Mouse (Mus musculus): ENCODE results near the gene Nop53. TPM values are rescaled to one million over a fixed set of nuclear protein-coding genes. Genes with fewer than 3 reads are reported as not detected.
A peak's percentile ranks its signal among the peaks of the same experiment; 100 is the strongest.

The Nop53 gene
- polyA plus RNA-seq, 1 experiment from 2014 or later = 196 TPM

DNA sequence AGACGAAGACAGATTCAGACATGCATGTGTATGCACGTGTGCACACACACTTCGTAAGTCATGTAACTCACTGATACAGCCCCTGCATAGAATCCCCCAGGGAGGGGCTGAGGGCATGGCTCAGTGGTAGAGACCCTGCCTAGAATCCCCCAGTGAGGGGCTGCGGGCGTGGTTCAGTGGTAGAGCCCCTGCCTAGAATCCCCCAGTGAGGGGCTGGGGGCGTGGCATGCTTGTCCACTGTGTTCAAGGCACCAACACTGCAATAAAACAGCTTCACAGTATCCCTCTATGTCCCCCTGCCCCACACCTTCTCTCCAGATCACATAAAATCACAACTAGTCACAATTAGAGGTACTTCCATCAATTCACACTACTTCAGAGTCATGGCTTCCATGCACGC lies 15.9 kb upstream of the Nop53 start:
- peaks cover 44% of the 10 kb centered on the region for H3K4me1 ChIP-seq (ENCODE audit: insufficient read depth, low read depth, low read length)
- H3K4me3 ChIP-seq (ENCODE audit: low read depth, low read length) = no peak overlapping the region
- WGBS = 80% methylated on average over 7 of the region's 7 CpGs
- peak overlapping the region; percentile 39 for H3K4me2 ChIP-seq (replicated peaks; ENCODE audit: low read depth, low read length)
- no peak for ATAC-seq
- no peaks in the 10 kb centered on the region for H3K9me3 ChIP-seq (ENCODE audit: low read length)
- H3K36me3 ChIP-seq (ENCODE audit: insufficient read depth, low read length) = peaks cover 9% of the 10 kb centered on the region; the same call in 1 of the 2 replicates
- no peak for DNase-seq (ENCODE audit: low spot score)
- TF ChIP-seq EP300 (IDR thresholded peaks at IDR 0.05) (no peak), CTCF (IDR thresholded peaks at IDR 0.05) (no peak)
- no peak overlapping the region for H3K9ac ChIP-seq (replicated peaks; ENCODE audit: low read depth)
- no peaks in the 10 kb centered on the region for H3K27me3 ChIP-seq (replicated peaks; ENCODE audit: insufficient read depth, low read length)
- peak overlapping the region; percentile 93 for H3K27ac ChIP-seq (ENCODE audit: low read length)

DNA sequence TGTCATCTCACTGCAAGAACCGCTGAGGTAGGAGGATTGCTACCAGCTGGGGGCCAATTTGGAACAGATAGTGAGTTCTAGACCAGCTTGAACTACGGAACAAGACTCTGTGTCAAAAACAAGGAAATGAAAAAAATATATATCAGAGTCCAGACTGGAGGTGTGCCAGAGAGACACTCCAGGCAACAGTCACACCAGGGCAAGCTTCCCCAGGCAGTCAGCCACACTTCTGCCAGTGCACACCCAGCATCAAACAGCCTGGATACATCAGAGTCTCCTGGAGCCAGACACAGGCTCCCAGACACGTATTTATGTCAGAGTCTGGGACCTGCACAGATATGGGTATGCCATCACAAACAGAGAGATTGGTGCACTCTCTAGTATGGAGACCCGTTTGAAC lies 15.4 kb upstream of the Nop53 start:
- TF ChIP-seq CTCF (IDR thresholded peaks at IDR 0.05) (no peak), EP300 (IDR thresholded peaks at IDR 0.05) (no peak)
- peak overlapping the region; percentile 93 for H3K27ac ChIP-seq (ENCODE audit: low read length)
- 32% methylated on average over 4 of the region's 4 CpGs for WGBS
- no peak overlapping the region for H3K4me3 ChIP-seq (ENCODE audit: low read depth, low read length)
- peaks cover 14% of the 10 kb centered on the region; the same call in 1 of the 2 replicates for H3K36me3 ChIP-seq (ENCODE audit: insufficient read depth, low read length)
- DNase-seq (ENCODE audit: low spot score) = peak; percentile 68
- ATAC-seq = peak; percentile 17
- H3K27me3 ChIP-seq (replicated peaks; ENCODE audit: insufficient read depth, low read length) = no peaks in the 10 kb centered on the region
- 0 out of 2 replicates have a peak overlapping the region, but pooled peaks have one; percentile 39 for H3K4me2 ChIP-seq (replicated peaks; ENCODE audit: low read depth, low read length)
- peaks cover 44% of the 10 kb centered on the region for H3K4me1 ChIP-seq (ENCODE audit: insufficient read depth, low read depth, low read length)
- no peaks in the 10 kb centered on the region for H3K9me3 ChIP-seq (ENCODE audit: low read length)
- no peak overlapping the region for H3K9ac ChIP-seq (replicated peaks; ENCODE audit: low read depth)

DNA sequence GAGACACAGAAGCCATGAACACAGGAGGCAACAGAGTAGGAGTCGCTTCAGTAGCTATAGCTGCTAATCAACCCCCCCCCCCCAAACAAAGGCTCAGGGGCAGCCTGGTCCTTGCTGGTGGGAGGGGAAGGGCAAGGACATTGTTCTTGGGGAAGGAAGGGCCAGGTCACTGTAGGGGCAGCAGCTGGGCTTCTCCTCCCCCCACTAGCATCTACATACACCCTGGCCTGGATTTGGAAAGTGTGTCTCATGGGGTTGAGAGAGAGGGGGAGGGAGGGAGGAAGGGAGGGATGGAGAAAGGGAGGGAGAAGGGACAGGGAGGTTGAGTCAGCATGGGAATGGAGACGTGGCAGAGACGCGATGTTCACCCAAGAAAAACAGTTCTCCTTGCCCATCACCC lies 14.8 kb upstream of the Nop53 start:
- H3K27ac ChIP-seq (ENCODE audit: low read length) = peak overlapping the region; percentile 81
- peaks cover 14% of the 10 kb centered on the region; the same call in 1 of the 2 replicates for H3K36me3 ChIP-seq (ENCODE audit: insufficient read depth, low read length)
- ATAC-seq (peak; percentile 9), DNase-seq (ENCODE audit: low spot score) (peak; percentile 69)
- H3K4me3 ChIP-seq (ENCODE audit: low read depth, low read length) = no peak overlapping the region
- TF ChIP-seq EP300 (IDR thresholded peaks at IDR 0.05) (peak; percentile 52; the same call in 1 of the 2 replicates), CTCF (IDR thresholded peaks at IDR 0.05) (no peak)
- peaks cover 45% of the 10 kb centered on the region for H3K4me1 ChIP-seq (ENCODE audit: insufficient read depth, low read depth, low read length)
- no peak overlapping the region for H3K9ac ChIP-seq (replicated peaks; ENCODE audit: low read depth)
- no peaks in the 10 kb centered on the region for H3K9me3 ChIP-seq (ENCODE audit: low read length)
- H3K4me2 ChIP-seq (replicated peaks; ENCODE audit: low read depth, low read length) = no peak overlapping the region
- WGBS = 28% methylated on average over 4 of the region's 4 CpGs
- no peaks in the 10 kb centered on the region for H3K27me3 ChIP-seq (replicated peaks; ENCODE audit: insufficient read depth, low read length)

GRCm38 (mm10) chr7:15956143-15956542 lies 10.3 kb upstream of the Nop53 start:
- peaks cover 16% of the 10 kb centered on the region for H3K4me1 ChIP-seq (ENCODE audit: insufficient read depth, low read depth, low read length)
- ATAC-seq = peak; percentile 75
- H3K9me3 ChIP-seq (ENCODE audit: low read length) = no peaks in the 10 kb centered on the region
- H3K27ac ChIP-seq (ENCODE audit: low read length) = peak overlapping the region; percentile 95
- WGBS = 31% methylated on average over 5 of the region's 5 CpGs
- no peak overlapping the region for H3K4me3 ChIP-seq (ENCODE audit: low read depth, low read length)
- DNase-seq (ENCODE audit: low spot score) = peak; percentile 93
- TF ChIP-seq EP300 (IDR thresholded peaks at IDR 0.05) (peak; percentile 94), CTCF (IDR thresholded peaks at IDR 0.05) (peak; percentile 64)
- no peaks in the 10 kb centered on the region for H3K27me3 ChIP-seq (replicated peaks; ENCODE audit: insufficient read depth, low read length)
- peaks cover 32% of the 10 kb centered on the region; the same call in 1 of the 2 replicates for H3K36me3 ChIP-seq (ENCODE audit: insufficient read depth, low read length)
- H3K4me2 ChIP-seq (replicated peaks; ENCODE audit: low read depth, low read length) = 0 out of 2 replicates have a peak overlapping the region, but pooled peaks have one; percentile 50
- peak overlapping the region; percentile 34; the same call in 1 of the 2 replicates for H3K9ac ChIP-seq (replicated peaks; ENCODE audit: low read depth)

- peak; percentile 91 for DNase-seq (ENCODE audit: low spot score)
- no peak for TF ChIP-seq EP300 (IDR thresholded peaks at IDR 0.05)
- TF ChIP-seq CTCF (IDR thresholded peaks at IDR 0.05) = no peak
- peaks cover 16% of the 10 kb centered on the region for H3K4me1 ChIP-seq (ENCODE audit: insufficient read depth, low read depth, low read length)
- H3K27ac ChIP-seq (ENCODE audit: low read length) = peak overlapping the region; percentile 95
- H3K27me3 ChIP-seq (replicated peaks; ENCODE audit: insufficient read depth, low read length) = no peaks in the 10 kb centered on the region
- H3K4me3 ChIP-seq (ENCODE audit: low read depth, low read length) = peak overlapping the region; percentile 20; the same call in 1 of the 2 replicates
- peak; percentile 85 for ATAC-seq
- peaks cover 39% of the 10 kb centered on the region; the same call in 1 of the 2 replicates for H3K36me3 ChIP-seq (ENCODE audit: insufficient read depth, low read length)
- 13% methylated on average over 7 of the region's 7 CpGs for WGBS
- H3K4me2 ChIP-seq (replicated peaks; ENCODE audit: low read depth, low read length) = peak overlapping the region; percentile 50
- H3K9me3 ChIP-seq (ENCODE audit: low read length) = no peaks in the 10 kb centered on the region
- H3K9ac ChIP-seq (replicated peaks; ENCODE audit: low read depth) = peak overlapping the region; percentile 34; the same call in 1 of the 2 replicates
These were observed 9.6 kb upstream of the Nop53 start for GRCm38 (mm10) chr7:15955509-15955908.

DNA sequence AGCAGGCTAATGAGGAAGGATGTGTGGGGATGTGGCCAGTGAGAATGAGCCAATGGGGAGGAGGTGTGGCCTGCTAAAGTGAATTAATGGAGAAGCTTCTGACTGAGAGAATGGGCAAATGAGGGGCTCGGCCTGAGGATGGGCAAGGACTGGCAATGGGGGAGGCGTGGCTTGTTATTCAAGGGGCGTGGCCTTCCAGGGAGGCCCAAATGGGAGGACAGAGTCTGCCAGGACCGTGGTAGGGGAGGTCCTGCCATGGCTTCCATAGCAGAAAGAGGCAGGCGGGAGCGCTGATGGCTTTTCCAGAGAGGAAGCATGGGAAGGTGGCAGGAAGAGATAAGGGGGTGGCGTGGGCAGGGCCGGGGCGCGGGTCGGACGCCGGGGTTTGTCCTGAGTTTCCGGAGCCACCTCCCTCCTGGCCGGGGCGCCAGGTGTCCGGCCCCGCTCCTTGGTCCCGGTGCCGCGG lies 9.1 kb upstream of the Nop53 start:
- Histone ChIP-seq H3K9me3 (ENCODE audit: low read length) (no peaks in the 10 kb centered on the region), H3K36me3 (ENCODE audit: insufficient read depth, low read length) (peaks cover 44% of the 10 kb centered on the region; the same call in 1 of the 2 replicates), H3K9ac (replicated peaks; ENCODE audit: low read depth) (peak overlapping the region; percentile 12; the same call in 1 of the 2 replicates), H3K27ac (ENCODE audit: low read length) (peak overlapping the region; percentile 95), H3K4me2 (replicated peaks; ENCODE audit: low read depth, low read length) (peak overlapping the region; percentile 50), H3K4me3 (ENCODE audit: low read depth, low read length) (peak overlapping the region; percentile 20; the same call in 1 of the 2 replicates), H3K4me1 (ENCODE audit: insufficient read depth, low read depth, low read length) (peaks cover 13% of the 10 kb centered on the region), H3K27me3 (replicated peaks; ENCODE audit: insufficient read depth, low read length) (no peaks in the 10 kb centered on the region)
- DNase-seq (ENCODE audit: low spot score) (peak; percentile 88), ATAC-seq (peak; percentile 69)
- WGBS = 17% methylated on average over 19 of the region's 21 CpGs
- peak; percentile 69 for TF ChIP-seq EP300 (IDR thresholded peaks at IDR 0.05)
- no peak for TF ChIP-seq CTCF (IDR thresholded peaks at IDR 0.05)
